Mouse (Mus musculus) central nervous system, embryonic 14 days (tissue): Measurements from ENCODE around the gene Fam162b. TPM values are rescaled to one million over a fixed set of nuclear protein-coding genes. Genes with fewer than 3 reads are reported as not detected.

Experiments
- polyA plus RNA-seq: library from polyadenylated mRNA; depleted of rRNA; stranded (reverse); fragments of >200 nt; gene quantifications from 2 replicates; pipeline ENCODE4 v1.2.3, GENCODE M21; 2012; rRNA removed

Fam162b gene
- 1.6 and 2.7 TPM in 2 replicates for polyA plus RNA-seq

DNA sequence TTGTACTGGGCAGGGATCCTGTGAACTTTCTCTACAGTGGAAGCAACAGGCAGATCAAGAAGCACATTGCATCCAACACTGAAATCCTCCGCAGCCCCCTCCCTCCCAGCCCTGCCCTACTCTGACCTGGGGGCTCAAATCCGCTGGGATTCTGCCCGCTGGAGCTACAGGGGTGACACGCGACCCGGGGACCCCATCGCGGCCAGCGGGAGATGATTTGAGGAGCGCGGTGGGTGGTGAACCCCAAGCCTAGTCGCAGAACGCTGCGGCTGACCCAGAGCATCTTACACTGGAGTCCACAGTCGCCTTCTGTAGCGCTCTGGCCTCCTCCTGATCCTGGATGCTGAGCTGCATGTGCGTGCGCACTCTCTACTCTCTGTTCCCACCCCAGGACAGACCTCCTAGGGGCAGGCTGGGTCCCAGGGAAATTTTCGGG lies at the start of gene Fam162b:
Gene Fam162b, minus strand, starts transcription at position 379 of the 436 bp plus-strand sequence.

DNA sequence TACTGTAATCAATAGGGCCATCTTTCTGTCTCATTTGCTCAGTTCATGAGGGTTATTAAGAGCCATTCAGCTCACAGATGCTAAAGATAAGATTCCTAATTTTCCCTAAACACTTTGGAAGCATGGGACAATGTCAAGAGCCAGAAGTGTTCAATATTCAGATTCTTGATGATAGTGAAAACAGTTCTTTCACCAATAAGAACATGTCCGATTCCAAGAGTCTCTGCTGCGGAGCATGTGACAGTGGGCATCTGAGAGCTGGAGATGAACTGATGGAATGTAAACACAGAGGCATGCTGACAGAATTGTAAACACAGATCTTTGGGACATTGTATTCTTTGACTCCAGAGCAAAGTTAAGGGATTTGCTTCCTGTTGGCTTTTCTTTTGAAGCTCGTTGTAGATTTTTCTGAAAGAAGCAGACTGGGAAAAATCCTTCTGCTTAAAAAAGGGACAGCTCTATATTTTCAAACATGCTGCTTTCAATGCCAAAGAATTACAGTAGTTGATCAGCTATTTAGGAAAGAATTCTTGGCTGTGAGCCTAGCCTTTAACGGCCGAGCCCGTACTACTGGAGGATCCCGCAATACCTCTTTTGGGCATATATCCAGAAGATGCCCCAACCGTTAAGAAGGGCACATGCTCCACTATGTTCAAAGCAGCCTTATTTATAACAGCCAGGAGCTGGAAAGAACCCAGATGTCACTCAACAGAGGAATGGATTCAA lies 41.3 kb upstream of the Fam162b start, which contains the start of gene Gprc6a:
Gene Gprc6a, minus strand, starts transcription at position 51 of the 726 bp plus-strand sequence.

Other genes with a start within 250 kb of the Fam162b start
- gene Gm49339, start 109.9 kb downstream of the Fam162b start, polyA plus RNA-seq, result 1.0 and 1.7 TPM in 2 replicates
- gene Lilr4b, start 109.9 kb downstream of the Fam162b start, polyA plus RNA-seq, result 1.6 and 2.7 TPM in 2 replicates
- gene Lilrb4a, start 99.6 kb downstream of the Fam162b start, polyA plus RNA-seq, result 4.1 and 4.5 TPM in 2 replicates
- gene Gprc6a, start 40.9 kb upstream of the Fam162b start, polyA plus RNA-seq, result 0.04 TPM in 1 of 2 replicates, not detected in the other
- gene Rfx6, start 87.2 kb upstream of the Fam162b start, polyA plus RNA-seq, result 0.12 TPM in 1 of 2 replicates, not detected in the other